Mouse (Mus musculus) ES-Bruce4 (cell line): ENCODE measurements around the gene Greb1. TPM values are rescaled to one million over a fixed set of nuclear protein-coding genes. Genes with fewer than 3 reads are reported as not detected.

Source experiments
- H3K27ac ChIP-seq: 2 replicates; pipeline ENCODE4 v1.5.1; 2012; ENCODE audit warnings: low read length, inconsistent platforms; ENCODE audit not compliant: insufficient read depth
- H3K27me3 ChIP-seq: 2 replicates; pipeline ENCODE4 v1.6.1; 2012; ENCODE audit warnings: mild to moderate bottlenecking, low read length, inconsistent platforms; ENCODE audit not compliant: control insufficient read depth, poor library complexity, insufficient read depth, severe bottlenecking
- H3K36me3 ChIP-seq: 2 replicates; pipeline ENCODE4 v1.6.1; 2012; ENCODE audit warnings: inconsistent platforms, mild to moderate bottlenecking, low read length, moderate library complexity; ENCODE audit not compliant: control insufficient read depth, poor library complexity, insufficient read depth, severe bottlenecking
- H3K4me1 ChIP-seq: one replicate; pipeline ENCODE4 v1.8.1; 2011; ENCODE audit warnings: low read length; ENCODE audit not compliant: control insufficient read depth, insufficient read depth
- H3K4me3 ChIP-seq: 2 replicates; pipeline ENCODE4 v1.5.1; 2011; ENCODE audit warnings: low read depth, mild to moderate bottlenecking, low read length
- H3K9ac ChIP-seq: 2 replicates; pipeline ENCODE4 v1.6.1; 2012; ENCODE audit warnings: low read depth, mild to moderate bottlenecking, inconsistent platforms; ENCODE audit not compliant: poor library complexity, severe bottlenecking
- H3K9me3 ChIP-seq: replicated peaks from 2 replicates; pipeline ENCODE4 v1.6.1; 2012; ENCODE audit warnings: mild to moderate bottlenecking, low read length, inconsistent platforms; ENCODE audit not compliant: control insufficient read depth, poor library complexity, insufficient read depth, severe bottlenecking
- CTCF ChIP-seq: IDR thresholded peaks from one replicate; pipeline ENCODE4 v1.8.1; 2011; ENCODE audit warnings: low read depth, low read length
- EP300 ChIP-seq: IDR thresholded peaks from 2 replicates; pipeline ENCODE4 v1.6.1; 2011; ENCODE audit warnings: low read depth, low read length; ENCODE audit not compliant: insufficient read depth
- POLR2A ChIP-seq: IDR thresholded peaks from one replicate; pipeline ENCODE4 v1.8.1; 2011; ENCODE audit warnings: low read length; ENCODE audit not compliant: insufficient read depth
- polyA plus RNA-seq: library from polyadenylated mRNA; stranded (reverse); fragments of >200 nt; gene quantifications from 2 replicates; pipeline ENCODE4 v1.2.4, GENCODE M21; 2011; ENCODE audit warnings: low read depth; ENCODE audit not compliant: missing spikeins, insufficient read depth, insufficient read length

Greb1 gene
- polyA plus RNA-seq, 1 experiment = 10.2 TPM

- H3K36me3 ChIP-seq = no peaks in the 10 kb centered on the region
- H3K4me3 ChIP-seq = no peak overlapping the region
- H3K9ac ChIP-seq = no peak overlapping the region
- H3K9me3 ChIP-seq = no peaks in the 10 kb centered on the region
- no peaks in the 10 kb centered on the region for H3K4me1 ChIP-seq
- no peak overlapping the region for H3K27ac ChIP-seq
- TF ChIP-seq CTCF (no peak), POLR2A (no peak), EP300 (no peak)
- H3K27me3 ChIP-seq = no peaks in the 10 kb centered on the region
These were observed 170.4 kb downstream of the Greb1 start for GRCm38 (mm10) chr12:16630152-16630865.

Other genes starting within 250 kb of the Greb1 start
- 28.6 and 33.3 TPM in 2 replicates for gene Lpin1, start 189.9 kb downstream of the Greb1 start, polyA plus RNA-seq
- not detected in 2 replicates for gene Ntsr2, start 147.5 kb downstream of the Greb1 start, polyA plus RNA-seq
- gene E2f6, start 10.1 kb upstream of the Greb1 start, polyA plus RNA-seq = 22.2 and 25.4 TPM in 2 replicates
- gene Rock2, start 94.0 kb upstream of the Greb1 start, polyA plus RNA-seq = 85.3 and 95.1 TPM in 2 replicates
- gene Pqlc3, start 199.5 kb upstream of the Greb1 start, polyA plus RNA-seq = 40.1 and 41.5 TPM in 2 replicates
- 0.28 and 0.90 TPM in 2 replicates for gene 2410004P03Rik, start 210.8 kb upstream of the Greb1 start, polyA plus RNA-seq